Mouse (Mus musculus): ENCODE measurements at regions not wholly inside any gene's neighbourhood (a gene's known extent, or its start where the extent isn't known, plus 50 kb on each side); places are given as distances from the start of the nearest gene placed in this dataset.
A peak's percentile ranks its signal among the peaks of the same experiment; 100 is the strongest.

- Histone ChIP-seq H3K27me3 (replicated peaks; ENCODE audit: insufficient read depth, low read length) (no peaks in the 10 kb centered on the region), H3K4me2 (replicated peaks; ENCODE audit: low read depth, low read length) (no peak overlapping the region), H3K4me1 (ENCODE audit: insufficient read depth, low read depth, low read length) (no peaks in the 10 kb centered on the region), H3K9ac (replicated peaks; ENCODE audit: low read depth) (no peak overlapping the region), H3K4me3 (ENCODE audit: low read depth, low read length) (no peak overlapping the region), H3K36me3 (ENCODE audit: insufficient read depth, low read length) (no peaks in the 10 kb centered on the region), H3K9me3 (ENCODE audit: low read length) (no peaks in the 10 kb centered on the region), H3K27ac (ENCODE audit: low read length) (no peak overlapping the region)
- DNase-seq (ENCODE audit: low spot score) (no peak), ATAC-seq (no peak)
- no peak for TF ChIP-seq EP300 (IDR thresholded peaks at IDR 0.05)
- no peak for TF ChIP-seq CTCF (IDR thresholded peaks at IDR 0.05)
- WGBS, result 29% methylated on average over 1 of the region's 1 CpGs
Measured at GRCm38 (mm10) chr10:38103570-38103969, 718.0 kb downstream of the Rfpl4b start.

- Histone ChIP-seq H3K27ac (ENCODE audit: low read length) (no peak overlapping the region), H3K9ac (replicated peaks; ENCODE audit: low read depth) (no peak overlapping the region), H3K4me1 (ENCODE audit: insufficient read depth, low read depth, low read length) (no peaks in the 10 kb centered on the region), H3K4me2 (replicated peaks; ENCODE audit: low read depth, low read length) (no peak overlapping the region), H3K27me3 (replicated peaks; ENCODE audit: insufficient read depth, low read length) (no peaks in the 10 kb centered on the region), H3K9me3 (ENCODE audit: low read length) (no peaks in the 10 kb centered on the region), H3K36me3 (ENCODE audit: insufficient read depth, low read length) (no peaks in the 10 kb centered on the region), H3K4me3 (ENCODE audit: low read depth, low read length) (no peak overlapping the region)
- ATAC-seq, result no peak
- 69% methylated on average over 2 of the region's 2 CpGs for WGBS
- TF ChIP-seq CTCF (IDR thresholded peaks at IDR 0.05), result no peak
- TF ChIP-seq EP300 (IDR thresholded peaks at IDR 0.05), result no peak
- DNase-seq (ENCODE audit: low spot score), result no peak
Measured at GRCm38 (mm10) chr10:38078521-38078920, 743.1 kb downstream of the Rfpl4b start.

GRCm38 (mm10) chr10:38072394-38072793 lies 749.2 kb downstream of the Rfpl4b start:
- no peaks in the 10 kb centered on the region for H3K27me3 ChIP-seq (replicated peaks; ENCODE audit: insufficient read depth, low read length)
- H3K4me2 ChIP-seq (replicated peaks; ENCODE audit: low read depth, low read length), result no peak overlapping the region
- no peak overlapping the region for H3K27ac ChIP-seq (ENCODE audit: low read length)
- no peaks in the 10 kb centered on the region for H3K36me3 ChIP-seq (ENCODE audit: insufficient read depth, low read length)
- no peaks in the 10 kb centered on the region for H3K9me3 ChIP-seq (ENCODE audit: low read length)
- WGBS, result 59% methylated on average over 1 of the region's 1 CpGs
- ATAC-seq, result no peak
- no peaks in the 10 kb centered on the region for H3K4me1 ChIP-seq (ENCODE audit: insufficient read depth, low read depth, low read length)
- peak; percentile 58 for DNase-seq (ENCODE audit: low spot score)
- H3K4me3 ChIP-seq (ENCODE audit: low read depth, low read length), result no peak overlapping the region
- no peak overlapping the region for H3K9ac ChIP-seq (replicated peaks; ENCODE audit: low read depth)
- TF ChIP-seq CTCF (IDR thresholded peaks at IDR 0.05) (no peak), EP300 (IDR thresholded peaks at IDR 0.05) (no peak)

- no peak overlapping the region for H3K9ac ChIP-seq (replicated peaks; ENCODE audit: low read depth)
- H3K9me3 ChIP-seq (ENCODE audit: low read length), result no peaks in the 10 kb centered on the region
- H3K4me2 ChIP-seq (replicated peaks; ENCODE audit: low read depth, low read length), result no peak overlapping the region
- no peak for DNase-seq (ENCODE audit: low spot score)
- WGBS, result 76% methylated on average over 8 of the region's 8 CpGs
- no peaks in the 10 kb centered on the region for H3K4me1 ChIP-seq (ENCODE audit: insufficient read depth, low read depth, low read length)
- TF ChIP-seq CTCF (IDR thresholded peaks at IDR 0.05) (no peak), EP300 (IDR thresholded peaks at IDR 0.05) (no peak)
- H3K4me3 ChIP-seq (ENCODE audit: low read depth, low read length), result no peak overlapping the region
- H3K36me3 ChIP-seq (ENCODE audit: insufficient read depth, low read length), result no peaks in the 10 kb centered on the region
- H3K27me3 ChIP-seq (replicated peaks; ENCODE audit: insufficient read depth, low read length), result no peaks in the 10 kb centered on the region
- ATAC-seq, result no peak
- no peak overlapping the region for H3K27ac ChIP-seq (ENCODE audit: low read length)
Measured at GRCm38 (mm10) chr10:38059050-38059449, 762.5 kb downstream of the Rfpl4b start.

DNA sequence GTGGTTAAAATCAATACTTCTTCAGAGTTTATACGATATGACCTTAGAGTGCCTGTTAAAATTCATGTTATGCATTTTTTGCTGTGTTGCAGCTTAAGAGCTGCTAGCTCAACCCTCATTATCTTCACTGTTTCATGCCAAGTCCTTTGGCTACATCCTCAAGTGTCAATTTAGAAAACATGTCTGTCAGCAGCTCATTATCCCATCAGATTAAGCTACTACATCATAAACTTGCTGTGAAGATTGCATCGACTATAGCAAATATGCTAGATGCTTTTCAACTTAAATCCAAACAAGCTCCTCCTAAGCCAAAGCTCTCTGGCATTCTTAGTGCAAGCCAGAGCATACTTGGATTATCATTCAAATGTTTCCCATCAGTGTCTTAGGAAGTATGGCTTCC lies 811.1 kb downstream of the Rfpl4b start:
- DNase-seq (ENCODE audit: low spot score), result no peak
- TF ChIP-seq EP300 (IDR thresholded peaks at IDR 0.05) (no peak), CTCF (IDR thresholded peaks at IDR 0.05) (no peak)
- Histone ChIP-seq H3K27ac (ENCODE audit: low read length) (no peak overlapping the region), H3K4me1 (ENCODE audit: insufficient read depth, low read depth, low read length) (no peaks in the 10 kb centered on the region), H3K4me2 (replicated peaks; ENCODE audit: low read depth, low read length) (no peak overlapping the region), H3K4me3 (ENCODE audit: low read depth, low read length) (no peak overlapping the region), H3K27me3 (replicated peaks; ENCODE audit: insufficient read depth, low read length) (no peaks in the 10 kb centered on the region), H3K9me3 (ENCODE audit: low read length) (no peaks in the 10 kb centered on the region), H3K9ac (replicated peaks; ENCODE audit: low read depth) (no peak overlapping the region), H3K36me3 (ENCODE audit: insufficient read depth, low read length) (no peaks in the 10 kb centered on the region)
- no peak for ATAC-seq
- 54% methylated on average over 2 of the region's 2 CpGs for WGBS

GRCm38 (mm10) chr10:37995691-37996445 lies 825.7 kb downstream of the Rfpl4b start:
- no peak overlapping the region for H3K4me2 ChIP-seq (replicated peaks; ENCODE audit: low read depth, low read length)
- H3K36me3 ChIP-seq (ENCODE audit: insufficient read depth, low read length), result no peaks in the 10 kb centered on the region
- H3K4me1 ChIP-seq (ENCODE audit: insufficient read depth, low read depth, low read length), result no peaks in the 10 kb centered on the region
- no peak for ATAC-seq
- H3K9ac ChIP-seq (replicated peaks; ENCODE audit: low read depth), result no peak overlapping the region
- TF ChIP-seq CTCF (IDR thresholded peaks at IDR 0.05) (no peak), EP300 (IDR thresholded peaks at IDR 0.05) (no peak)
- H3K27ac ChIP-seq (ENCODE audit: low read length), result no peak overlapping the region
- no peak for DNase-seq (ENCODE audit: low spot score)
- no peaks in the 10 kb centered on the region for H3K27me3 ChIP-seq (replicated peaks; ENCODE audit: insufficient read depth, low read length)
- no peak overlapping the region for H3K4me3 ChIP-seq (ENCODE audit: low read depth, low read length)
- H3K9me3 ChIP-seq (ENCODE audit: low read length), result no peaks in the 10 kb centered on the region
